Mouse (Mus musculus): ENCODE measurements at regions not wholly inside any gene's neighbourhood (a gene's known extent, or its start where the extent isn't known, plus 50 kb on each side); places are given as distances from the start of the nearest gene placed in this dataset.

DNA sequence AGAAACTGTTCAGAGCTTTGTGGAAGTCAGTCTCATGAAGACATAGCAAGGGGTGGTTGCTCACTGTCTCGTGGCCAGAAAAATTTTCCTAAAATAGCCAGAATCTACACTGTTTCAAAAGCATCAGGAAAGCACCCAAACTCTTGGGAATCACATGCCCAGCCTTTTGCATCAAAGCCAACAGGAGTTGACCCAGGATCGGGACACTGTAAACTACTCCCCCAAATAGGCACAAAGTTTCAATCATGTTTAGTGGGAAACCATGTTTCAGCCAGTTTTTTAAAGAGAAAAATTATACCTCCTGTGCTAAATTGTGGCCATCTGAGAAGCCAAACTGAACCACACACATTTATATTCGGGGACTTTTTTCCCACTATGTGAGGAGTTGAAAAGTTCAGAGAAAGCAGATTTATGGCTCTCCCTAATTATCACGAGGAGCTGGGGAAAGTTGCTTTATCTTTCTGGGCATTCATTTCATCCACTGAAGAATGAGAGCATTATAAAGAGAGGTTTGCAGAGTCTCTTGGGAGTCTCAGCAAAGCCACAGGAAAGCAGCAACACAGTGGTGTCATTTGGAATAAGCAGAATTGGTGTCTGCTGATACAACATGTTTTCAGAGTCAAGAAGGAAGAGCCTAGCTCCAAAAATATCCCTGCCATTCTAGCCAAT is 136.5 kb upstream of the Slc44a1 start:
- TF ChIP-seq CTCF (IDR thresholded peaks at IDR 0.05; ENCODE audit: extremely low read depth, insufficient read length, insufficient replicate concordance, low read depth, low read length) = no peak
- TF ChIP-seq POLR2A (IDR thresholded peaks at IDR 0.05; ENCODE audit: low read depth, low read length) = no peak
